8 mouse cellular contexts compared by ENCODE assay signal in genomic region chr4:119338422-119338821, GRCm38 (mm10). TPM values are rescaled to one million over a fixed set of nuclear protein-coding genes. Genes with fewer than 3 reads are reported as not detected.
DNase-seq lines count a peak whose midpoint lies in the region; ATAC-seq and TF ChIP-seq lines count a peak whose summit lies in the region.

No protein-coding gene starts in this region.

- DNase-seq in heart, embryonic 10.5 days (ENCODE audit: low spot score), result no peak
- DNase-seq in lung, embryonic 14.5 days, result no peak
- no peak for DNase-seq in lung, adult 2 months
- no peak for DNase-seq in forebrain, postnatal 0 days
- no peak for DNase-seq in gastrocnemius, adult 8-10 months (ENCODE audit: low spot score in 2 of 2)
- no peak for DNase-seq in adrenal gland, adult 18-20 months (ENCODE audit: low spot score in 2 of 2)

- no peaks in the 10 kb centered on the region for H3K36me3 ChIP-seq in heart, embryonic 13.5 days
- no peaks in the 10 kb centered on the region for H3K36me3 ChIP-seq in heart, embryonic 10.5 days
- H3K36me3 ChIP-seq in lung, embryonic 14.5 days (ENCODE audit: insufficient read depth), result no peaks in the 10 kb centered on the region
- H3K36me3 ChIP-seq in forebrain, postnatal 0 days (ENCODE audit: insufficient read depth), result 0 out of 2 replicates have a peak, but pooled peaks cover 3% of the 10 kb centered on the region
- no peaks in the 10 kb centered on the region for H3K36me3 ChIP-seq in midbrain, embryonic 16.5 days (ENCODE audit: control insufficient read depth, insufficient read depth, low read length)

- H3K9ac ChIP-seq in heart, embryonic 13.5 days, result peak overlapping the region; percentile 69
- H3K9ac ChIP-seq in lung, embryonic 14.5 days, result no peak overlapping the region
- H3K9ac ChIP-seq in forebrain, postnatal 0 days, result peak overlapping the region; percentile 26; the same call in 1 of the 2 replicates
- H3K9ac ChIP-seq in midbrain, embryonic 16.5 days (ENCODE audit: low read depth, low read length), result peak overlapping the region; percentile 36; the same call in 1 of the 2 replicates

- H3K9me3 ChIP-seq in heart, embryonic 13.5 days, result no peaks in the 10 kb centered on the region
- H3K9me3 ChIP-seq in heart, embryonic 10.5 days, result no peaks in the 10 kb centered on the region
- H3K9me3 ChIP-seq in lung, embryonic 14.5 days (ENCODE audit: low read depth, low read length), result no peaks in the 10 kb centered on the region
- no peaks in the 10 kb centered on the region for H3K9me3 ChIP-seq in forebrain, postnatal 0 days (ENCODE audit: low read length)
- no peaks in the 10 kb centered on the region for H3K9me3 ChIP-seq in midbrain, embryonic 16.5 days (replicated peaks; ENCODE audit: control insufficient read depth, low read length, poor library complexity, severe bottlenecking)

- ATAC-seq in heart, embryonic 13.5 days (ENCODE audit: extremely low read depth, insufficient number of reproducible peaks, low FRiP score, low TSS enrichment), result no peak
- ATAC-seq in lung, embryonic 14.5 days (ENCODE audit: insufficient read depth), result peak; percentile 28; the same call in 1 of the 2 replicates
- ATAC-seq in forebrain, postnatal 0 days, result peak; percentile 95
- peak; percentile 96 for ATAC-seq in midbrain, embryonic 16.5 days

- WGBS in heart, embryonic 13.5 days, result 84% methylated on average over 4 of the region's 4 CpGs
- 79% methylated on average over 4 of the region's 4 CpGs for WGBS in heart, embryonic 10.5 days
- 45% methylated on average over 4 of the region's 4 CpGs for WGBS in lung, embryonic 14.5 days
- WGBS in lung, adult 2 months, result 73% methylated on average over 4 of the region's 4 CpGs
- WGBS in forebrain, postnatal 0 days, result 11% methylated on average over 4 of the region's 4 CpGs
- WGBS in midbrain, embryonic 16.5 days, result 27% methylated on average over 4 of the region's 4 CpGs

- peak overlapping the region; percentile 52 for H3K4me2 ChIP-seq in heart, embryonic 13.5 days
- peak overlapping the region; percentile 43; the same call in 1 of the 2 replicates for H3K4me2 ChIP-seq in lung, embryonic 14.5 days
- peak overlapping the region; percentile 29 for H3K4me2 ChIP-seq in forebrain, postnatal 0 days (ENCODE audit: low read depth)
- peak overlapping the region; percentile 47 for H3K4me2 ChIP-seq in midbrain, embryonic 16.5 days (ENCODE audit: low read length)

- TF ChIP-seq CTCF in lung, embryonic 14.5 days (IDR thresholded peaks at IDR 0.05; ENCODE audit: low read depth), result no peak
- TF ChIP-seq CTCF in lung, adult 2 months (IDR thresholded peaks at IDR 0.05; ENCODE audit: insufficient read depth, low read length), result no peak
- TF ChIP-seq CTCF in forebrain, postnatal 0 days (IDR thresholded peaks at IDR 0.05; ENCODE audit: low read depth), result no peak

- no peak overlapping the region for H3K4me3 ChIP-seq in heart, embryonic 13.5 days
- no peak overlapping the region for H3K4me3 ChIP-seq in heart, embryonic 10.5 days
- no peak overlapping the region for H3K4me3 ChIP-seq in lung, embryonic 14.5 days (ENCODE audit: low read depth, low read length)
- H3K4me3 ChIP-seq in lung, adult 2 months (replicated peaks; ENCODE audit: extremely low read depth, low read depth, low read length), result no peak overlapping the region
- H3K4me3 ChIP-seq in forebrain, postnatal 0 days (ENCODE audit: low read depth, low read length), result no peak overlapping the region
- 0 out of 2 replicates have a peak overlapping the region, but pooled peaks have one; percentile 17 for H3K4me3 ChIP-seq in midbrain, embryonic 16.5 days (ENCODE audit: low read depth, low read length)

- no peaks in the 10 kb centered on the region for H3K4me1 ChIP-seq in heart, embryonic 13.5 days
- no peaks in the 10 kb centered on the region for H3K4me1 ChIP-seq in heart, embryonic 10.5 days
- H3K4me1 ChIP-seq in lung, embryonic 14.5 days (ENCODE audit: insufficient read depth), result no peaks in the 10 kb centered on the region
- no peaks in the 10 kb centered on the region for H3K4me1 ChIP-seq in lung, adult 2 months (ENCODE audit: control insufficient read depth, insufficient read depth, low read length)
- no peaks in the 10 kb centered on the region; the same call in 1 of the 2 replicates for H3K4me1 ChIP-seq in forebrain, postnatal 0 days (ENCODE audit: insufficient read depth)
- peaks cover 11% of the 10 kb centered on the region for H3K4me1 ChIP-seq in midbrain, embryonic 16.5 days (ENCODE audit: control insufficient read depth, insufficient read depth, low read length)

- H3K27ac ChIP-seq in heart, embryonic 13.5 days (replicated peaks), result no peak overlapping the region
- no peak overlapping the region for H3K27ac ChIP-seq in heart, embryonic 10.5 days
- H3K27ac ChIP-seq in lung, embryonic 14.5 days (ENCODE audit: low read depth), result no peak overlapping the region
- H3K27ac ChIP-seq in forebrain, postnatal 0 days (ENCODE audit: low read depth, low read length), result peak overlapping the region; percentile 74
- H3K27ac ChIP-seq in midbrain, embryonic 16.5 days (ENCODE audit: low read length), result peak overlapping the region; percentile 93

- no peak for TF ChIP-seq POLR2A in lung, adult 2 months (IDR thresholded peaks at IDR 0.05; ENCODE audit: borderline replicate concordance, extremely low read depth, low read depth, low read length)

- H3K27me3 ChIP-seq in heart, embryonic 13.5 days (replicated peaks), result no peaks in the 10 kb centered on the region
- no peaks in the 10 kb centered on the region for H3K27me3 ChIP-seq in heart, embryonic 10.5 days (ENCODE audit: insufficient read depth, poor library complexity, severe bottlenecking)
- H3K27me3 ChIP-seq in lung, embryonic 14.5 days (ENCODE audit: insufficient read depth, low read length), result no peaks in the 10 kb centered on the region
- no peaks in the 10 kb centered on the region for H3K27me3 ChIP-seq in forebrain, postnatal 0 days (ENCODE audit: insufficient read depth, low read length)
- no peaks in the 10 kb centered on the region for H3K27me3 ChIP-seq in midbrain, embryonic 16.5 days (ENCODE audit: control insufficient read depth, insufficient read depth, low read depth, low read length)

RNA-seq across cellular contexts. Expression of gene Ppih, which starts 18.1 kb away (rescaled TPM):
- polyA plus RNA-seq in heart, embryonic 13.5 days (2015; fragmentation: Nextera tagmentation; extraction: Ambion mirVana), result 50.7 and 60.6 TPM in 2 replicates
- 70.6 and 98.8 TPM in 2 replicates for polyA plus RNA-seq in heart, embryonic 10.5 days (2016; fragmentation: Nextera tagmentation; extraction: Ambion mirVana)
- polyA plus RNA-seq in lung, embryonic 14.5 days (2014; fragmentation: Nextera tagmentation; extraction: Ambion mirVana), result 126 and 127 TPM in 2 replicates
- 3.2 and 5.3 TPM in 2 replicates for polyA plus RNA-seq in lung, adult 2 months (2012; rRNA removed)
- 41.7 and 41.9 TPM in 2 replicates for total RNA-seq in forebrain, postnatal 0 days (2014; rRNA removed)
- 60.0 and 71.0 TPM in 2 replicates for polyA plus RNA-seq in forebrain, postnatal 0 days (2015; fragmentation: Nextera tagmentation; extraction: Ambion mirVana)
- 36.4 and 42.9 TPM in 2 replicates for polyA plus RNA-seq in midbrain, embryonic 16.5 days (2015; fragmentation: Nextera tagmentation; extraction: Ambion mirVana)
- total RNA-seq in gastrocnemius, adult 8-10 months (2022), result 10 to 100 TPM in 1 of 4 experiments, 1 to 10 TPM in 3; 6.3 to 10.0 (median 7.4) TPM
- 10 to 100 TPM; 16.7 to 17.6 TPM for total RNA-seq in adrenal gland, adult 18-20 months (2021)

RNA-seq across cellular contexts. Expression of gene Ybx1, which starts 44.0 kb away (rescaled TPM):
- polyA plus RNA-seq in heart, embryonic 13.5 days (2015; fragmentation: Nextera tagmentation; extraction: Ambion mirVana), result 536 TPM in 2 replicates
- 712 and 1,091 TPM in 2 replicates for polyA plus RNA-seq in heart, embryonic 10.5 days (2016; fragmentation: Nextera tagmentation; extraction: Ambion mirVana)
- 880 and 902 TPM in 2 replicates for polyA plus RNA-seq in lung, embryonic 14.5 days (2014; fragmentation: Nextera tagmentation; extraction: Ambion mirVana)
- polyA plus RNA-seq in lung, adult 2 months (2012; rRNA removed), result 158 and 195 TPM in 2 replicates
- total RNA-seq in forebrain, postnatal 0 days (2014; rRNA removed), result 829 and 985 TPM in 2 replicates
- polyA plus RNA-seq in forebrain, postnatal 0 days (2015; fragmentation: Nextera tagmentation; extraction: Ambion mirVana), result 1,107 and 1,112 TPM in 2 replicates
- polyA plus RNA-seq in midbrain, embryonic 16.5 days (2015; fragmentation: Nextera tagmentation; extraction: Ambion mirVana), result 716 and 727 TPM in 2 replicates
- 100 to 1,000 TPM; 604 to 694 (median 660) TPM for total RNA-seq in gastrocnemius, adult 8-10 months (2022)
- total RNA-seq in adrenal gland, adult 18-20 months (2021), result 100 to 1,000 TPM; 714 to 717 TPM

Comparison
In these comparisons a context has a peak if more than half of its experiments do, and no peak if none do; other contexts are left out.
1. H3K27ac ChIP-seq: peak in forebrain, postnatal 0 days (single experiment) and midbrain, embryonic 16.5 days (single experiment); none in heart, embryonic 13.5 days (single experiment), heart, embryonic 10.5 days (single experiment) and lung, embryonic 14.5 days (single experiment).
2. Peak in every context shown above with its lines, with median percentiles within 50 percentile points of each other: H3K4me2 ChIP-seq.